Mouse (Mus musculus) forelimb bud, embryonic 11.5 days (tissue): ENCODE measurements at regions not wholly inside any gene's neighbourhood (a gene's known extent, or its start where the extent isn't known, plus 50 kb on each side); places are given as distances from the start of the nearest gene placed in this dataset.
A peak's percentile ranks its signal among the peaks of the same experiment; 100 is the strongest.
"Not testable (repeated sequence)": the region's sequence is repeated elsewhere in the genome, so short reads cannot be mapped to it uniquely, and the experiment has no call there.

ENCODE experiments used
- DNase-seq: peaks from one replicate; pipeline ENCODE4 v3.0.0-alpha.2; 2012; ENCODE audit warnings: low read depth, low spot score

GRCm38 (mm10) chrX:75734628-75735302 is 140.2 kb downstream of the Pls3 start:
- DNase-seq: peak; percentile 77

- DNase-seq: peak; percentile 53
Observed at GRCm38 (mm10) chrX:75733651-75734050, 141.3 kb downstream of the Pls3 start.

GRCm38 (mm10) chrX:75729791-75730190 is 145.2 kb downstream of the Pls3 start:
- DNase-seq: not testable (repeated sequence)

- DNase-seq: peak; percentile 23
Observed at GRCm38 (mm10) chrX:75728507-75728906, 146.5 kb downstream of the Pls3 start.

- DNase-seq: not testable (repeated sequence)
Observed at GRCm38 (mm10) chrX:75723542-75723941, 145.5 kb upstream of the Rab39b start.

- no peak for DNase-seq
Observed at GRCm38 (mm10) chrX:75699949-75700348, 121.9 kb upstream of the Rab39b start.

- DNase-seq: not testable (repeated sequence)
Observed at GRCm38 (mm10) chrX:75675271-75675670, 97.2 kb upstream of the Rab39b start.

- peak; percentile 99 for DNase-seq
Observed at GRCm38 (mm10) chrX:75673920-75674665, 96.1 kb upstream of the Rab39b start.

GRCm38 (mm10) chrX:75673586-75673919 is 95.5 kb upstream of the Rab39b start:
- no peak for DNase-seq

- no peak for DNase-seq
Observed at GRCm38 (mm10) chrX:75672976-75673375, 94.9 kb upstream of the Rab39b start.

GRCm38 (mm10) chrX:75667636-75668035 is 89.6 kb upstream of the Rab39b start:
- no peak for DNase-seq

- DNase-seq: no peak
Observed at GRCm38 (mm10) chrX:75643402-75643801, 65.4 kb upstream of the Rab39b start.
